Mouse (Mus musculus) c-Kit-positive CD71-positive TER-119-negative erythroid progenitor cells, embryonic 14.5 days (primary cell): ENCODE measurements around the gene Stxbp1.

Experiments used
- DNase-seq: peaks from one replicate; pipeline ENCODE4 v3.0.0-alpha.2; 2013; ENCODE audit warnings: low read depth

Stxbp1 gene

DNA sequence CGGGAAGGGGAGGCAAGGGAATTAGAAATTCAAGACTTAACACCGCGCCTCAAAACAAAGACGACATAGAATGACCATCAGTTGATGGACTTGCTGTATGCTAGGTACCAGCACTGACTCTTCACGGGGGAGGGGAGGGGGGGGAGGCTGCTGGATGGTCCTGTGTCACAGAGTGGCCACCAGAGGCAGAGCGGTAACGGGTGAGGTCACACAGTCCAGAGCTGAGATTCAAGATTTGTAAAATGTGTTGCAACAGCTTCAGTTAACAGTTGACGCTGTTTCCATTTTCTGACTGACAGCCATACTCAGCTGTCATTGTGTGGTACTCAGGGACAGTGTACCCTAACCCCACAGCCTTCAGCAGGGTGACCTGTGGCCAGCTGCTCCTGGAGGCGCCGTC is 94.9 kb downstream of the Stxbp1 start:
- DNase-seq = no peak

GRCm38 (mm10) chr2:32751665-32752033 is 95.4 kb downstream of the Stxbp1 start:
- no peak for DNase-seq

- DNase-seq = no peak
Observed at GRCm38 (mm10) chr2:32750887-32751664, 96.0 kb downstream of the Stxbp1 start.

GRCm38 (mm10) chr2:32750199-32750598 is 96.8 kb downstream of the Stxbp1 start:
- DNase-seq = no peak

- DNase-seq = no peak
Observed at GRCm38 (mm10) chr2:32749082-32749481, 98.0 kb downstream of the Stxbp1 start.

GRCm38 (mm10) chr2:32744272-32744982 is 102.6 kb downstream of the Stxbp1 start:
- no peak for DNase-seq

- no peak for DNase-seq
Observed at GRCm38 (mm10) chr2:32742173-32742531, 104.9 kb downstream of the Stxbp1 start.

- no peak for DNase-seq
Observed at GRCm38 (mm10) chr2:32741273-32742172, 105.5 kb downstream of the Stxbp1 start.

DNA sequence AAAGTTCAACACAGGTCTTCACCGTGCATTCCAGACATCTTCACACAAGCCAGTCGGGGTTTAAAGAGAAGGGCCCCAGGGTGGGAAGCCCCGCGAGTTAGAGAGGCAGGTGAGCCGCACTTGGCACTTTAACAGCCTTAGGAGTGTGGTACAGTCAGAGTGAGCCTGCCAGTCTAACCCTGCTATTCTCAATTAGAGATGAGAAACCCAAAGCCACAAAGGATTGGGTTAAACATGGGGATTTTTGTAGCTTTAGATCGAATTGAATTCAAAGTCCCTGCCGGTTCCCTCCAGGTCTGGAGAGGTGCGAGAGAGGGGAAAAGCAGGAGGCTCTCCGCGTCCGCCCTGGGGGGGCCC is 106.2 kb downstream of the Stxbp1 start, which contains the start of gene 6330409D20Rik:
Gene 6330409D20Rik (minus strand): TSS at position 101 of the 357 bp plus-strand sequence.
- no peak for DNase-seq

- no peak for DNase-seq
Observed at GRCm38 (mm10) chr2:32739311-32739710, 107.7 kb downstream of the Stxbp1 start.
